Mouse (Mus musculus) C2C12 (cell line): ENCODE data around the gene Krtap11-1.

Source experiments
- CEBPB ChIP-seq: IDR thresholded peaks from one replicate; pipeline ENCODE4 v1.6.1; 2011; ENCODE audit warnings: low read depth, mild to moderate bottlenecking, control low read depth, moderate library complexity
- CTCF ChIP-seq: IDR thresholded peaks from one replicate; pipeline ENCODE4 v1.5.1; 2011; ENCODE audit not compliant: control insufficient read depth, insufficient read depth, insufficient read length
- FOSL1 ChIP-seq: IDR thresholded peaks from one replicate; pipeline ENCODE4 v1.8.0; 2011; ENCODE audit warnings: mild to moderate bottlenecking, low read length; ENCODE audit not compliant: poor library complexity, insufficient read depth, severe bottlenecking
- MAX ChIP-seq: IDR thresholded peaks from one replicate; pipeline ENCODE4 v1.6.1; 2011; ENCODE audit warnings: mild to moderate bottlenecking, control low read depth
- MYOD1 ChIP-seq: IDR thresholded peaks from one replicate; pipeline ENCODE4 v1.6.1; 2011; ENCODE audit warnings: low read depth; ENCODE audit not compliant: control insufficient read depth, insufficient read length
- MYOG ChIP-seq: IDR thresholded peaks from one replicate; pipeline ENCODE4 v1.6.1; 2011; ENCODE audit not compliant: control insufficient read depth, insufficient read length; ENCODE audit errors: extremely low read depth
- USF1 ChIP-seq: IDR thresholded peaks from one replicate; pipeline ENCODE4 v1.6.1; 2011; ENCODE audit warnings: low read depth, mild to moderate bottlenecking, control low read depth, moderate library complexity

DNA sequence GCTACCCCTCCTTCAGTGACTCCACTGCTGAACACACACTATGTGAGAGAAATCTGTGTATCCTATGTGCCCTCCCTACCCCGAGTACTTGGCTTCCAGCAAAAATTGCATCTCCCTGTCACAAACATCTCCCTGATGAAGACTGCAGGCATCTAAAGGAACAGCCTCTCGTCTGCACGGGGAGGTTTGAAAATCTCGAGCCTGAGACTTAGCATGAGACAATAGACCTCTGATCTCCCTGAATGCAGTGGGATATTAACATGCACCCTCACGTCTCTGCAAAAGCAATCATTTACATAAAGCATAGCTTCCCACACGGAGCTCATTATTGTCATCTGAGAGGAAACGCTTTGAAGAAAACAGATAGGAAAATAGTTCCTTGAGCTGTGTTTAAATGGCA lies 40.4 kb downstream of the Krtap11-1 start:
- no peak for TF ChIP-seq MYOG
- no peak for TF ChIP-seq CTCF
- no peak for TF ChIP-seq USF1
- no peak for TF ChIP-seq MAX
- TF ChIP-seq MYOD1: no peak
- no peak for TF ChIP-seq CEBPB
- no peak for TF ChIP-seq FOSL1
